Mouse (Mus musculus) heart, postnatal 0 days (tissue): ENCODE data around the gene Yjefn3. TPM values are rescaled to one million over a fixed set of nuclear protein-coding genes. Genes with fewer than 3 reads are reported as not detected.

Experiments
- ATAC-seq: fragments of 200-750 bp; cut with Nextera tagmentation; 2 replicates; pipeline ENCODE4 v1.8.0; 2017; ENCODE audit warnings: low read depth, moderate number of reproducible peaks, moderate library complexity; ENCODE audit not compliant: insufficient read depth
- DNase-seq: peaks from one replicate; pipeline ENCODE4 v3.0.0-alpha.2; 2016; ENCODE audit warnings: low spot score
- H3K27ac ChIP-seq: fragments of 300-500 bp; sonication (generic); 2 replicates; pipeline ENCODE4 v1.5.1; 2014; ENCODE audit warnings: low read depth, mild to moderate bottlenecking
- H3K27me3 ChIP-seq: fragments of 300-500 bp; sonication (generic); 2 replicates; pipeline ENCODE4 v1.6.1; 2014; ENCODE audit warnings: low read length, mixed read lengths; ENCODE audit not compliant: control insufficient read depth, insufficient read depth
- H3K36me3 ChIP-seq: fragments of 300-500 bp; sonication (generic); replicated peaks from 2 replicates; pipeline ENCODE4 v1.6.1; 2014; ENCODE audit warnings: low read length, mixed read lengths; ENCODE audit not compliant: control insufficient read depth, insufficient read depth
- H3K4me1 ChIP-seq: fragments of 300-500 bp; sonication (generic); 2 replicates; pipeline ENCODE4 v1.6.1; 2014; ENCODE audit warnings: antibody characterized with exemption; ENCODE audit not compliant: control insufficient read depth, insufficient read depth
- H3K4me2 ChIP-seq: fragments of 300-500 bp; sonication (generic); 2 replicates; pipeline ENCODE4 v1.6.1; 2014; ENCODE audit warnings: low read depth, mild to moderate bottlenecking, low read length, moderate library complexity
- H3K4me3 ChIP-seq: fragments of 300-500 bp; sonication (generic); 2 replicates; pipeline ENCODE4 v1.5.1; 2014; ENCODE audit warnings: low read depth, low read length
- H3K9ac ChIP-seq: fragments of 300-500 bp; sonication (generic); replicated peaks from 2 replicates; pipeline ENCODE4 v1.6.1; 2014; ENCODE audit warnings: low read depth, low read length, mixed read lengths
- H3K9me3 ChIP-seq: fragments of 300-500 bp; sonication (generic); replicated peaks from 2 replicates; pipeline ENCODE4 v1.6.1; 2016; ENCODE audit warnings: low read length; ENCODE audit not compliant: control insufficient read depth
- CTCF ChIP-seq: IDR thresholded peaks from 2 replicates; pipeline ENCODE4 v1.5.1; 2016; ENCODE audit warnings: antibody characterized with exemption, control low read depth, low read depth
- EP300 ChIP-seq: IDR thresholded peaks from 2 replicates; pipeline ENCODE4 v1.6.1; 2016; ENCODE audit warnings: antibody characterized with exemption, low read depth
- WGBS: fragments of 180-500 bp; shearing (Covaris S2); extraction: QIAGEN DNeasy Blood & Tissue Kit; methylation state at CpG from one replicate; pipeline ENCODE4 v1.1.7; 2014; 5-methylcytosine and 5-hydroxymethylcytosine counted together
- polyA plus RNA-seq: library from polyadenylated mRNA; unstranded; fragments of >200 nt; fragmentation: Nextera tagmentation; extraction: Ambion mirVana; gene quantifications from 2 replicates; pipeline ENCODE4 v1.2.1, GENCODE M21; 2015
- total RNA-seq: library from RNA; depleted of rRNA; stranded (reverse); fragments of >200 nt; gene quantifications from 2 replicates; pipeline ENCODE4 v1.2.3, GENCODE M21; 2014; ENCODE audit warnings: low replicate concordance

Yjefn3 gene
- total and polyA plus RNA-seq, 2 experiments from 2014 or later = 1.2 to 13.9 TPM

- WGBS = 6% methylated on average over 24 of the region's 24 CpGs
- TF ChIP-seq CTCF = no peak
- no peak for TF ChIP-seq EP300
- ATAC-seq = peak; percentile 28; the same call in 1 of the 2 replicates
- peaks cover 69% of the 10 kb centered on the region for H3K27me3 ChIP-seq
- 0 out of 2 replicates have a peak overlapping the region, but pooled peaks have one; percentile 25 for H3K9ac ChIP-seq
- H3K9me3 ChIP-seq = no peaks in the 10 kb centered on the region
- H3K27ac ChIP-seq = no peak overlapping the region
- peak overlapping the region; percentile 38 for H3K4me3 ChIP-seq
- no peak for DNase-seq
- peak overlapping the region; percentile 62 for H3K4me2 ChIP-seq
- peaks cover 17% of the 10 kb centered on the region for H3K4me1 ChIP-seq
- 0 out of 2 replicates have a peak, but pooled peaks cover 9% of the 10 kb centered on the region for H3K36me3 ChIP-seq
These were observed 14.2 kb downstream of the Yjefn3 start for GRCm38 (mm10) chr8:69888244-69888866.

DNA sequence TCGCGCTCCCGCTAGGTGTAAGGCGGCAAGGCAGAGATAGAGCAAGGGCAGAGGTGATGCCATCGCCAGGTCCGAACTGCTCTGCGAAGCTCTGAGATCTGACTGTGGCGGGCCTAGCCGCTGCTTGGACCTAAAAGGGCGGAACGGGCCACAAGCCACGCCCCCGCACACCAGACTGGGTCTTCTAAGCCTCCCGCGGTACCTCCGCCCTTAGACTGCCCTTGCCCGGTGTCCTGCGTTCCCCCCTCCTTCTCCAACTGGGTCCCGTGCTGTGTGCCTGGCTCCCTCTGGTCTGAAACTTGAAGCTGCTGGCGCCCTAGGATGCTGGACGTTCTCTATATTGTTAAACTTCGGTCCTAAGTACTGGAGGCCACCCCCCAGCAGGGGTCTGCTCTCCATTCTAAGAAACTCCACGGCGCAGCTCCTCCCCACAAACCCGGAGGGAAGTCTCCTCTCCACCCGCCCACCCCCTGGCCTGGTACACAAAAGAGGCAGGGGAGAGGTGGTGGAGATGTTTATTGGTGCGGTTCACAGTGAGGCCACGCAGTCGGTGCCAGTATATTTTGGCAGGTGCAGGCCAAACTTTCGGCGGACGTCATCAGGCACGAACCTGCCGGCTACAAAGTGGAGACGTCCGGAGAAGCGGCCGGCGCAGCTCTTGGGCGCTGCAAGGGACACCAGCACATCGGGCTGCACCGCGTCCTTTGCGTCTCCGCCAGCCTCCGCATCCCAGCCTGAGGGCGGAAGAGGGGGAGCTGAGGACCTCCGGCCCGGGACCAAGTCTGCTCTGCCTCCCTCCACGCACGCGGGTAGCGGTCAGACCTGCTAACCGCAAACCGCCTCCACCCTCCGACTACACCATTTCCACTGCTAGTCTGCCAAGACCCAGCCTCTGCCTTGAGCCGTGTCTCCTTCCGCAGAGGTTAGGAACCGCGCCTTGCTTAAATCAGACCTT is 14.9 kb downstream of the Yjefn3 start, which contains the start of gene Cilp2:
Gene Cilp2 (minus strand): TSS at position 399 of the 955 bp plus-strand sequence.
- H3K9ac ChIP-seq = 0 out of 2 replicates have a peak within 1 kb of the TSS, but pooled peaks have one; percentile 25
- peak; percentile 19 for DNase-seq
- TF ChIP-seq CTCF = no peak

DNA sequence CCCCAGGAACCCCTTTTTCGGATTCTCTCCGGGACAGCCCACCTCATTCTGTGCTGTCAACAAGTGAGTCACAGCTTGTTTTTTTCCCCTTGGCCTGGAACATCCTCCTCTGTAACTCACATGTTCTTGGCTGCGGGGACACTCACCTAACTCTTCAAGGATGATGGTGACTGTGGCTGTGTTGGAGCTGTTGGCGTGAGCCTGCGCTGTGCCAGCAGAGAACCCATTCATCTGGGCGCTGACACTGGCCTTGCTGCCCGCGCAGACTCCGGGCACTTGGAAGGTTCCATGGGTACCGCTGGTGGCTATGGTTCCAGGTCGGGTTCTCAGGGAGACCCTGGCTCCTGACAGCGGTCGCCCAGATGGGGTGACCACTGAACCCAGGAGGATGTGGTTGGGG is 18.4 kb downstream of the Yjefn3 start:
- no peak overlapping the region for H3K4me3 ChIP-seq
- H3K4me1 ChIP-seq = peaks cover 19% of the 10 kb centered on the region
- no peak overlapping the region for H3K4me2 ChIP-seq
- no peak for TF ChIP-seq EP300
- no peak for TF ChIP-seq CTCF
- peaks cover 100% of the 10 kb centered on the region for H3K27me3 ChIP-seq
- no peak overlapping the region for H3K27ac ChIP-seq
- ATAC-seq (no peak), DNase-seq (no peak)
- no peaks in the 10 kb centered on the region for H3K36me3 ChIP-seq
- H3K9me3 ChIP-seq = no peaks in the 10 kb centered on the region
- 62% methylated on average over 13 of the region's 13 CpGs for WGBS
- no peak overlapping the region for H3K9ac ChIP-seq

More for the DNA sequence above, 14.9 kb downstream of the Yjefn3 start, which contains the start of gene Cilp2:
- Histone ChIP-seq H3K9me3 (no peaks in the 10 kb centered on the region), H3K27ac (no peak within 1 kb of the TSS), H3K4me3 (peak within 1 kb of the TSS; percentile 38), H3K4me1 (peaks cover 17% of the 10 kb centered on the region), H3K4me2 (peak within 1 kb of the TSS; percentile 62), H3K27me3 (peaks cover 77% of the 10 kb centered on the region), H3K36me3 (0 out of 2 replicates have a peak, but pooled peaks cover 4% of the 10 kb centered on the region)
- WGBS = 1% methylated on average over 56 of the region's 60 CpGs
- peak; percentile 32; the same call in 1 of the 2 replicates for ATAC-seq

- H3K27ac ChIP-seq = no peak overlapping the region
- WGBS = 21% methylated on average over 52 of the region's 52 CpGs
- H3K4me2 ChIP-seq = no peak overlapping the region
These were observed 19.5 kb downstream of the Yjefn3 start for GRCm38 (mm10) chr8:69882833-69883600.

More at GRCm38 (mm10) chr8:69882833-69883600, 19.5 kb downstream of the Yjefn3 start:
- no peak for ATAC-seq
- no peak overlapping the region for H3K9ac ChIP-seq
- H3K4me1 ChIP-seq = peaks cover 7% of the 10 kb centered on the region; the same call in 1 of the 2 replicates
- TF ChIP-seq CTCF (no peak), EP300 (no peak)
- H3K27me3 ChIP-seq = peaks cover 91% of the 10 kb centered on the region
- H3K36me3 ChIP-seq = no peaks in the 10 kb centered on the region
- H3K9me3 ChIP-seq = no peaks in the 10 kb centered on the region
- peak overlapping the region; percentile 45 for H3K4me3 ChIP-seq
- no peak for DNase-seq
